25 mouse cellular contexts compared by ENCODE assay signal in genomic region chr1:20693634-20694313, GRCm38 (mm10). TPM values are rescaled to one million over a fixed set of nuclear protein-coding genes. Genes with fewer than 3 reads are reported as not detected.
"Had no signal": no experiment of that assay in that cellular context is flagged by ENCODE, and none has a peak within 500 bp of the region (broad histone marks: within the 10 kb centered on the region; RNA-seq: fewer than 3 reads in every experiment).

No protein-coding gene starts in this region.

- H3K4me2 ChIP-seq: liver, embryonic 15.5 days; lung, embryonic 15.5 days; midbrain, embryonic 12.5 days; midbrain, embryonic 15.5 days; neural tube, embryonic 12.5 days; stomach, embryonic 15.5 days had no signal

- H3K4me1 ChIP-seq: liver, embryonic 15.5 days; lung, embryonic 15.5 days; megakaryocyte, embryonic 14.5 days; midbrain, embryonic 12.5 days; midbrain, embryonic 15.5 days; neural tube, embryonic 12.5 days; stomach, embryonic 15.5 days had no signal

- H3K27me3 ChIP-seq: liver, embryonic 15.5 days; lung, embryonic 15.5 days; megakaryocyte, embryonic 14.5 days; midbrain, embryonic 12.5 days; midbrain, embryonic 15.5 days; neural tube, embryonic 12.5 days; stomach, embryonic 15.5 days had no signal

- H3K9me3 ChIP-seq: liver, embryonic 15.5 days; lung, embryonic 15.5 days; megakaryocyte, embryonic 14.5 days; midbrain, embryonic 12.5 days; midbrain, embryonic 15.5 days; neural tube, embryonic 12.5 days; stomach, embryonic 15.5 days had no signal

- H3K9ac ChIP-seq: liver, embryonic 15.5 days; liver, postnatal 0 days; lung, embryonic 15.5 days; midbrain, embryonic 12.5 days; midbrain, embryonic 15.5 days; neural tube, embryonic 12.5 days; stomach, embryonic 15.5 days had no signal

- H3K4me3 ChIP-seq: liver, embryonic 15.5 days; lung, embryonic 15.5 days; megakaryocyte, embryonic 14.5 days; midbrain, embryonic 12.5 days; midbrain, embryonic 15.5 days; neural tube, embryonic 12.5 days; stomach, embryonic 15.5 days had no signal

- H3K36me3 ChIP-seq: liver, embryonic 15.5 days; lung, embryonic 15.5 days; midbrain, embryonic 12.5 days; midbrain, embryonic 15.5 days; neural tube, embryonic 12.5 days; stomach, embryonic 15.5 days had no signal

- H3K27ac ChIP-seq: liver, embryonic 15.5 days; lung, embryonic 15.5 days; macrophage; midbrain, embryonic 12.5 days; midbrain, embryonic 15.5 days; neural tube, embryonic 12.5 days; stomach, embryonic 15.5 days; stomach, postnatal 0 days had no signal

- DNase-seq: liver, postnatal 0 days; lung, adult 2 months; lung, postnatal 14 days; lung, postnatal 36 days; right cerebral cortex, postnatal 14 days; thymus, adult 2 months; thymus, postnatal 25 days; thymus, postnatal 4 days had no signal

- ATAC-seq: liver, postnatal 0 days; lung, postnatal 0 days; midbrain, embryonic 15.5 days had no signal

RNA-seq across cellular contexts. Expression of gene Il17a, which starts 36.9 kb away (rescaled TPM):
- total RNA-seq: megakaryocyte progenitor cell, adult 5-6 weeks; midbrain, postnatal 0 days; monocyte, adult 5-6 weeks had no signal
- polyA plus RNA-seq: liver, embryonic 15.5 days; liver, postnatal 0 days; lung, adult 2 months; lung, embryonic 15.5 days; lung, postnatal 0 days; macrophage; midbrain, embryonic 12.5 days; midbrain, embryonic 15.5 days; midbrain, postnatal 0 days; neural tube, embryonic 12.5 days; neural tube, embryonic 14.5 days; spleen, adult 2 months; stomach, embryonic 15.5 days; stomach, postnatal 0 days; testis, adult 2 months; urinary bladder, adult 2 months had no signal
